Mouse (Mus musculus) heart, embryonic 14.5 days (tissue): ENCODE data around the gene 2310061I04Rik. TPM values are rescaled to one million over a fixed set of nuclear protein-coding genes. Genes with fewer than 3 reads are reported as not detected.

Experiments used
- ATAC-seq: fragments of 200-750 bp; cut with Nextera tagmentation; 2 replicates; pipeline ENCODE4 v1.8.0; 2017; ENCODE audit warnings: low read depth, moderate TSS enrichment; ENCODE audit not compliant: insufficient number of reproducible peaks, insufficient read depth, low FRiP score
- H3K27ac ChIP-seq, 2 experiments: fragments of 200-500 bp in 1 of 2; fragments of 300-500 bp in 1 of 2; sonication (generic) in 1 of 2; replicated peaks in 1 of 2; 2 replicates each; pipeline ENCODE4 v1.5.1; 2012 to 2014; ENCODE audit warnings: low read depth in 2 of 2, low read length in 2 of 2, control low read depth in 1 of 2, mild to moderate bottlenecking in 1 of 2, mixed read lengths in 1 of 2; ENCODE audit not compliant: control insufficient read depth in 1 of 2, insufficient read depth in 1 of 2
- H3K27me3 ChIP-seq: fragments of 300-500 bp; sonication (generic); 2 replicates; pipeline ENCODE4 v1.6.1; 2014; ENCODE audit warnings: mild to moderate bottlenecking, low read length, control low read depth; ENCODE audit not compliant: control insufficient read depth, insufficient read depth
- H3K36me3 ChIP-seq: fragments of 300-500 bp; sonication (generic); 2 replicates; pipeline ENCODE4 v1.6.1; 2014; ENCODE audit warnings: mild to moderate bottlenecking, control low read depth, low read length, mixed read lengths; ENCODE audit not compliant: control insufficient read depth, insufficient read depth
- H3K4me1 ChIP-seq, 2 experiments: fragments of 200-500 bp in 1 of 2; fragments of 300-500 bp in 1 of 2; sonication (generic) in 1 of 2; 2 replicates each; pipeline ENCODE4 v1.6.1; 2012 to 2014; ENCODE audit warnings: low read length in 2 of 2, control low read depth in 1 of 2, mixed read lengths in 1 of 2; ENCODE audit not compliant: control insufficient read depth in 2 of 2, insufficient read depth in 2 of 2
- H3K4me2 ChIP-seq: fragments of 300-500 bp; sonication (generic); 2 replicates; pipeline ENCODE4 v1.6.1; 2014; ENCODE audit warnings: mild to moderate bottlenecking, low read length
- H3K4me3 ChIP-seq, 2 experiments: fragments of 200-500 bp in 1 of 2; fragments of 300-500 bp in 1 of 2; sonication (generic) in 1 of 2; 2 replicates each; pipeline ENCODE4 v1.5.1; 2012 to 2014; ENCODE audit warnings: low read length in 2 of 2, mild to moderate bottlenecking in 2 of 2, control low read depth in 1 of 2, low read depth in 1 of 2, moderate library complexity in 1 of 2; ENCODE audit not compliant: control insufficient read depth in 1 of 2, insufficient read depth in 1 of 2
- H3K9ac ChIP-seq: fragments of 300-500 bp; sonication (generic); 2 replicates; pipeline ENCODE4 v1.6.1; 2014; ENCODE audit warnings: mild to moderate bottlenecking, low read length
- H3K9me3 ChIP-seq: fragments of 300-500 bp; sonication (generic); 2 replicates; pipeline ENCODE4 v1.6.1; 2016; ENCODE audit warnings: low read length, control low read depth; ENCODE audit not compliant: control insufficient read depth
- WGBS: fragments of 180-500 bp; shearing (Covaris S2); extraction: QIAGEN DNeasy Blood & Tissue Kit; methylation state at CpG from one replicate; pipeline ENCODE4 v1.1.7; 2014; 5-methylcytosine and 5-hydroxymethylcytosine counted together
- polyA plus RNA-seq: library from polyadenylated mRNA; unstranded; fragments of >200 nt; fragmentation: Nextera tagmentation; extraction: Ambion mirVana; gene quantifications from 2 replicates; pipeline ENCODE4 v1.2.1, GENCODE M21; 2014

Gene 2310061I04Rik
- polyA plus RNA-seq, 1 experiment from 2014 or later: 28.7 TPM

DNA sequence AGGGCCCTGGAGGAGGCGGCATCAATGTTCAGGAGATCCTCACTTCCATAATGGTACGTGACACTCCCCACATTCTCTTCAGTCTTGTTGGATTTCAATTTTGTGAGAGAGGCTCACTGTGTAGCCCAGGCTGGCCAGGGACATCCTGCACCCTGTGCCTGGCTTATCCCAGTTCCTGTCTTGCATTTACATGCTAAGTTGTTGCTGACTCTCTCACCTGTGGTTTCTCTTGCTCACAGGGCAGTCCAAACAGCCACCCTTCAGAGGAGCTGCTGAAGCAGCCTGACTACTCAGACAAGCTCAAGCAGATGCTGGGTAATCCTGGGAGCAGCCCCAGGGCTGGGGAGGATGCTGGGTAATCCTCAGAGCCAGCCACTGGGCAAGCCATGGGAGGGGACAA, 32.3 kb upstream of the 2310061I04Rik start:
- no peaks in the 10 kb centered on the region for H3K27me3 ChIP-seq
- WGBS: 97% methylated on average over 2 of the region's 2 CpGs
- H3K9me3 ChIP-seq: no peaks in the 10 kb centered on the region
- H3K36me3 ChIP-seq: peaks cover 72% of the 10 kb centered on the region
- H3K4me2 ChIP-seq: no peak overlapping the region
- H3K4me3 ChIP-seq: no peak overlapping the region
- ATAC-seq: no peak
- no peak overlapping the region for H3K27ac ChIP-seq
- H3K4me1 ChIP-seq: no peaks in the 10 kb centered on the region
- no peak overlapping the region for H3K9ac ChIP-seq

- H3K4me1 ChIP-seq: no peaks in the 10 kb centered on the region
- ATAC-seq: no peak
- no peak overlapping the region for H3K4me3 ChIP-seq
- H3K9ac ChIP-seq: no peak overlapping the region
- H3K36me3 ChIP-seq: peaks cover 83% of the 10 kb centered on the region
- H3K27me3 ChIP-seq: no peaks in the 10 kb centered on the region
- H3K9me3 ChIP-seq: no peaks in the 10 kb centered on the region
- no peak overlapping the region for H3K27ac ChIP-seq
- no peak overlapping the region for H3K4me2 ChIP-seq
- 3% methylated on average over 1 of the region's 1 CpGs for WGBS
Observed at GRCm38 (mm10) chr17:35927471-35927870, 30.2 kb upstream of the 2310061I04Rik start.

DNA sequence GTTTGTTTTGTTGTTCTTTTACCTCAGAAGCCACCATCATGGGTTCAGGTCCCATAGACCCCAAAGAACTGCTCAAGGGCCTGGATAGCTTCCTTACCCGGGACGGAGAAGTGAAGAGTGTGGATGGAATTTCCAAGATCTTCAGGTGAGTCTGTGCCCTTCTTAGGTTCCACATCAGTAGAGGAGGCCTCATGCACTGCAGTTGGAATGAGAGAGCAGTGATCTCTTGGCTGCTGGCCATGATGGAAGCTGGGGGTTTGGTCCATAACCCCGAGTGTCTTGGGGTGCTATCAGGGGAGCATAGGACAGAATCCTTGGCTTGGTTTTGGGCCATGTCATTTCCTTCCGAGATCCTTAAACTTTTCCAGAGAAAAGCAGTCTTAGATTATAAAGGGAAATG, 26.1 kb upstream of the 2310061I04Rik start:
- ATAC-seq: no peak
- no peaks in the 10 kb centered on the region for H3K27me3 ChIP-seq
- H3K4me3 ChIP-seq: no peak overlapping the region
- peaks cover 5 to 27% of the 10 kb centered on the region in 2 experiments for H3K4me1 ChIP-seq
- H3K9ac ChIP-seq: no peak overlapping the region
- H3K4me2 ChIP-seq: no peak overlapping the region
- 84% methylated on average over 4 of the region's 4 CpGs for WGBS
- H3K27ac ChIP-seq: no peak overlapping the region
- no peaks in the 10 kb centered on the region for H3K9me3 ChIP-seq
- H3K36me3 ChIP-seq: peaks cover 51% of the 10 kb centered on the region

- no peaks in the 10 kb centered on the region for H3K9me3 ChIP-seq
- ATAC-seq: no peak
- H3K4me3 ChIP-seq: no peak overlapping the region
- 85% methylated on average over 3 of the region's 3 CpGs for WGBS
- no peak overlapping the region for H3K4me2 ChIP-seq
- H3K27me3 ChIP-seq: no peaks in the 10 kb centered on the region
- H3K27ac ChIP-seq: no peak overlapping the region
- H3K4me1 ChIP-seq: peaks cover 5 to 27% of the 10 kb centered on the region in 2 experiments
- no peak overlapping the region for H3K9ac ChIP-seq
- H3K36me3 ChIP-seq: peaks cover 48% of the 10 kb centered on the region
Observed at GRCm38 (mm10) chr17:35922566-35922965, 25.3 kb upstream of the 2310061I04Rik start.

DNA sequence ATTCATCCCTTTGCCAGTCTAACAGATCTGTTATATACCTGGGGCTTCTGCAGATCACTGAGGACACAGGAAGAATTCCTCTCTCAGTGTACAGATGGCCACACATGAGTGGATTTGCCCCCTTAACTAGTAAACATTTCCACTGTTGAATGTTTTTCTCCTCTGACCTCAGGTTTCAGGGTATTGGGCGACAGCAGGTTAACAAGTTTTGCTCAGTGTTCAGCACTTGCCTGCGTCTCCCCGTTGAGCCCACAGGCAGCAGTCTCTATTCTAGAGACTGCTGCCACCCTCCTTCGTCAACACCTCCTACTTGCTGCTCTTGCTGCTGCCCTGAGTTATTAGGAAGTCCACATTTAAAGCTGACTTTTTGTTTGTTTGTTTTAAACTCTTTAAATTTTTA, 24.5 kb upstream of the 2310061I04Rik start:
- no peak for ATAC-seq
- peaks cover 45% of the 10 kb centered on the region for H3K36me3 ChIP-seq
- no peak overlapping the region for H3K9ac ChIP-seq
- 68% methylated on average over 4 of the region's 4 CpGs for WGBS
- no peak overlapping the region for H3K27ac ChIP-seq
- H3K4me1 ChIP-seq: peaks cover 5 to 27% of the 10 kb centered on the region in 2 experiments
- H3K27me3 ChIP-seq: no peaks in the 10 kb centered on the region
- no peaks in the 10 kb centered on the region for H3K9me3 ChIP-seq
- no peak overlapping the region for H3K4me3 ChIP-seq
- no peak overlapping the region for H3K4me2 ChIP-seq

DNA sequence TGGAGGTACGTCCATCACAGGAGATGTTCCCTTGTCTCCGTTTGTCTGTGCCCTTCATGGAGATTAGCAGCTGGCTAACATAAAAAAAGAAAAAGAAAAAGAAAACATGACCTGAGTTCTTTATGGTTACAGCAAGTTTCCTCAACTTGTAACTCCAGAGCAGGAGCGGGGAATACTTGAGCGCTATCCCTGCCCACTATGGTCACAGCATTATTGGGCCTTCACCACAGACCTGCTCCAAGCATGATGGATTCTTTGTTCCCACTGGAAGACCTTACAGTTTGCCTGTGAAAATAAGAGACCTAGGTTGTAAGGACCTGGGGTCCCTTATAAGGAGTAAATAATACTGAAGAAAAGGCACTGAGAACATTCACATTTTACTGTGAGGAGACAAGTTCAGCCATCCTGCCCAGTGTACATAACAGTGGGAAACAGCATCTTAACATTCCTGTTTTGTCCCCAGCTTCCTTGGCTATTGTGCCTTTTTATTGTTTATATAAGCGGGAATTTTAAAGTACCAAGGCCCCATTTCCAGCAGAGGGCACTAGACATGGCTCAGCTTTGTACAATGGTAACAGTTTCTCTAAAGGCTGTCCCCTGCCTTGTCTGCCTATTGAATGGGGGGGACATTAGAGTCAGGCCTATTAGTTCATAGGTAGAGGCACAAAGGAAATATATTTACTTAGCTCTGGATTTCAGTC, 23.8 kb upstream of the 2310061I04Rik start:
- H3K9me3 ChIP-seq: no peaks in the 10 kb centered on the region
- WGBS: 72% methylated on average over 5 of the region's 5 CpGs
- H3K36me3 ChIP-seq: peaks cover 38% of the 10 kb centered on the region
- no peak overlapping the region for H3K4me3 ChIP-seq
- no peak for ATAC-seq
- H3K9ac ChIP-seq: no peak overlapping the region
- no peak overlapping the region for H3K4me2 ChIP-seq
- peak overlapping the region in 1 of 2 experiments; percentile 96; a peak in 2 of 4 replicates for H3K27ac ChIP-seq
- H3K4me1 ChIP-seq: peaks cover 5 to 27% of the 10 kb centered on the region in 2 experiments
- no peaks in the 10 kb centered on the region for H3K27me3 ChIP-seq

GRCm38 (mm10) chr17:35920384-35920783, 23.2 kb upstream of the 2310061I04Rik start:
- peaks cover 31% of the 10 kb centered on the region for H3K36me3 ChIP-seq
- peak overlapping the region; percentile 96 to 100 for H3K27ac ChIP-seq
- H3K27me3 ChIP-seq: no peaks in the 10 kb centered on the region
- no peak overlapping the region for H3K4me3 ChIP-seq
- peaks cover 6 to 29% of the 10 kb centered on the region in 2 experiments for H3K4me1 ChIP-seq
- H3K9ac ChIP-seq: peak overlapping the region; percentile 64
- no peaks in the 10 kb centered on the region for H3K9me3 ChIP-seq
- ATAC-seq: no peak
- H3K4me2 ChIP-seq: peak overlapping the region; percentile 88; the same call in 1 of the 2 replicates
- 50% methylated on average over 1 of the region's 1 CpGs for WGBS
